Comparison of ENCODE assay signal across 14 mouse cellular contexts in the genomic region with DNA sequence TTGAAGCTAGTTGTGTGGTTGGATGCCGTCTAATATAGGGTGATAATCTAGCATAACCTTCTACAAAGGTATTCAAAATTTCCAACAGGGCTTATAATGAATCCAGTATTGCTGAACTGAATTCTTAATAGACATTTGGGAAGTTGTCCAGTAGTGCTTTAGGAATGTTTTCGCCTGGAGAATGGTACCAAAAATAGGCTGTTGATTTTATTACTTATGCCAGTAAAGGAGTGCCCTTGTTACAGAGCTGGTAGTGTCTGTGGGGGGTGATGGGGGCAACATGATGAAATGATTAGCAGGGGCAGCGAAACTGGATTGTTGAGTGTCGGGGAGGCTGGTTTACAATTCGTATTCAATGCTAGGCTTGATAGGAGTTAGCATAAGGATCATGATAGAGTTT. TPM values are rescaled to one million over a fixed set of nuclear protein-coding genes. Genes with fewer than 3 reads are reported as not detected.
DNase-seq lines count a peak whose midpoint lies in the region; ATAC-seq lines count a peak whose summit lies in the region.
"Had no signal": no experiment of that assay in that cellular context is flagged by ENCODE, and none has a peak within 500 bp of the region (broad histone marks: within the 10 kb centered on the region; RNA-seq: fewer than 3 reads in every experiment).

No protein-coding gene starts in this region.

- H3K4me1 ChIP-seq in heart, embryonic 13.5 days: peaks cover 55% of the 10 kb centered on the region
- H3K4me1 ChIP-seq in liver, embryonic 12.5 days: peaks cover 67% of the 10 kb centered on the region
- peaks cover 20% of the 10 kb centered on the region for H3K4me1 ChIP-seq in brown adipose tissue, adult 24 weeks (ENCODE audit: control insufficient read depth, insufficient read depth, insufficient read length, low read length)

- peaks cover 11% of the 10 kb centered on the region for H3K36me3 ChIP-seq in heart, embryonic 13.5 days
- H3K36me3 ChIP-seq in liver, embryonic 12.5 days: peaks cover 11% of the 10 kb centered on the region

- no peaks in the 10 kb centered on the region for H3K9me3 ChIP-seq in heart, embryonic 13.5 days
- H3K9me3 ChIP-seq in liver, embryonic 12.5 days (replicated peaks): no peaks in the 10 kb centered on the region

- 43% methylated on average over 5 of the region's 5 CpGs for WGBS in heart, embryonic 13.5 days
- 59% methylated on average over 5 of the region's 5 CpGs for WGBS in liver, embryonic 12.5 days (ENCODE audit: insufficient replicate concordance)

- no peak overlapping the region for H3K4me3 ChIP-seq in heart, embryonic 13.5 days
- H3K4me3 ChIP-seq in liver, embryonic 12.5 days: no peak overlapping the region
- H3K4me3 ChIP-seq in brown adipose tissue, adult 24 weeks (ENCODE audit: insufficient read depth, low read depth, low read length): no peak overlapping the region

- H3K27ac ChIP-seq in heart, embryonic 13.5 days (replicated peaks): peak overlapping the region; percentile 84
- 0 out of 2 replicates have a peak overlapping the region, but pooled peaks have one; percentile 8 for H3K27ac ChIP-seq in liver, embryonic 12.5 days
- peak overlapping the region; percentile 81 for H3K27ac ChIP-seq in brown adipose tissue, adult 24 weeks (replicated peaks; ENCODE audit: low read depth, low read length)

- no peak for ATAC-seq in heart, embryonic 13.5 days (ENCODE audit: extremely low read depth, insufficient number of reproducible peaks, low FRiP score, low TSS enrichment)
- no peak for ATAC-seq in liver, embryonic 12.5 days
- ATAC-seq: forebrain, postnatal 0 days had no signal

- no peak overlapping the region for H3K9ac ChIP-seq in heart, embryonic 13.5 days
- no peak overlapping the region for H3K9ac ChIP-seq in liver, embryonic 12.5 days
- H3K9ac ChIP-seq: forebrain, postnatal 0 days had no signal

- H3K27me3 ChIP-seq in heart, embryonic 13.5 days (replicated peaks): no peaks in the 10 kb centered on the region
- H3K27me3 ChIP-seq in liver, embryonic 12.5 days (replicated peaks): no peaks in the 10 kb centered on the region

- peak overlapping the region; percentile 51 for H3K4me2 ChIP-seq in heart, embryonic 13.5 days
- no peak overlapping the region; the same call in 1 of the 2 replicates for H3K4me2 ChIP-seq in liver, embryonic 12.5 days

- DNase-seq in heart, adult 9 months (ENCODE audit: low spot score in 2 of 2): no peak
- no peak for DNase-seq in liver
- DNase-seq in fibroblast of lung, adult 2 months (ENCODE audit: low read depth): peak; percentile 54
- no peak for DNase-seq in c-Kit-positive CD71-positive TER-119-positive erythroid progenitor cells, embryonic 14.5 days (ENCODE audit: low spot score)
- no peak for DNase-seq in kidney, adult 11 months
- DNase-seq: cerebellum, postnatal 14 days; forebrain, postnatal 0 days; gastrocnemius, postnatal 14 days; kidney, postnatal 4 days; midbrain, embryonic 14.5 days; retina, postnatal 1 day had no signal

RNA-seq across cellular contexts. Expression of a gene that starts 16.8 kb away (rescaled TPM):
- 15.0 and 15.5 TPM in 2 replicates for polyA plus RNA-seq in heart, embryonic 13.5 days (2015; fragmentation: Nextera tagmentation; extraction: Ambion mirVana)
- polyA plus RNA-seq in liver, embryonic 12.5 days (2016; fragmentation: Nextera tagmentation; extraction: Ambion mirVana): 22.3 and 23.0 TPM in 2 replicates
- 23.6 and 27.1 TPM in 2 replicates for polyA plus RNA-seq in brown adipose tissue, adult 24 weeks (2012; ENCODE audit: insufficient read depth, insufficient read length, missing spikeins)

Comparison
In these comparisons a context has a peak if more than half of its experiments do, and no peak if none do; other contexts are left out.
1. H3K27ac ChIP-seq: peak in every context shown above with its lines; median percentile 84 in heart, embryonic 13.5 days; 81 in brown adipose tissue, adult 24 weeks; 8 in liver, embryonic 12.5 days.